Mouse (Mus musculus) E14TG2a.4 (cell line): ENCODE data around the gene Igfbp2.

Source experiments
- CTCF ChIP-seq: conservative IDR thresholded peaks from 2 replicates; pipeline ENCODE4 v1.5.1; 2014; ENCODE audit warnings: low read length
- POU5F1 ChIP-seq: IDR thresholded peaks from 2 replicates; pipeline ENCODE4 v1.6.1; 2014; ENCODE audit warnings: low read length, borderline replicate concordance

- no peak for TF ChIP-seq CTCF
- no peak for TF ChIP-seq POU5F1
These were observed 8.7 kb upstream of the Igfbp2 start for GRCm38 (mm10) chr1:72815616-72816015.
